Mouse (Mus musculus) kidney, embryonic 16.5 days (tissue): ENCODE measurements around the gene Psapl1. TPM values are rescaled to one million over a fixed set of nuclear protein-coding genes. Genes with fewer than 3 reads are reported as not detected.
A peak's percentile ranks its signal among the peaks of the same experiment; 100 is the strongest.

Source experiments
- ATAC-seq: fragments of 200-750 bp; cut with Nextera tagmentation; 2 replicates; pipeline ENCODE4 v1.8.0; 2017; ENCODE audit warnings: moderate TSS enrichment; ENCODE audit not compliant: low FRiP score, low TSS enrichment
- H3K27ac ChIP-seq: fragments of 300-500 bp; sonication (generic); 2 replicates; pipeline ENCODE4 v1.5.1; 2014; ENCODE audit warnings: low read length
- H3K27me3 ChIP-seq: fragments of 300-500 bp; sonication (generic); 2 replicates; pipeline ENCODE4 v1.6.1; 2014; ENCODE audit warnings: low read length, control low read depth, mixed read lengths; ENCODE audit not compliant: insufficient read depth
- H3K36me3 ChIP-seq: fragments of 300-500 bp; sonication (generic); 2 replicates; pipeline ENCODE4 v1.6.1; 2014; ENCODE audit warnings: low read length, control low read depth, mixed read lengths; ENCODE audit not compliant: insufficient read depth
- H3K4me1 ChIP-seq: fragments of 300-500 bp; sonication (generic); 2 replicates; pipeline ENCODE4 v1.6.1; 2014; ENCODE audit warnings: low read length, control low read depth, mixed read lengths; ENCODE audit not compliant: insufficient read depth
- H3K4me2 ChIP-seq: fragments of 300-500 bp; sonication (generic); replicated peaks from 2 replicates; pipeline ENCODE4 v1.6.1; 2014; ENCODE audit warnings: low read depth, low read length
- H3K4me3 ChIP-seq: fragments of 300-500 bp; sonication (generic); 2 replicates; pipeline ENCODE4 v1.5.1; 2014; ENCODE audit warnings: mild to moderate bottlenecking, low read length
- H3K9ac ChIP-seq: fragments of 300-500 bp; sonication (generic); replicated peaks from 2 replicates; pipeline ENCODE4 v1.6.1; 2014; ENCODE audit warnings: low read length
- H3K9me3 ChIP-seq: fragments of 300-500 bp; sonication (generic); 2 replicates; pipeline ENCODE4 v1.6.1; 2016; ENCODE audit warnings: low read length, control low read depth
- WGBS: fragments of 180-500 bp; shearing (Covaris S2); extraction: QIAGEN DNeasy Blood & Tissue Kit; methylation state at CpG from one replicate; pipeline ENCODE4 v1.1.7; 2014; 5-methylcytosine and 5-hydroxymethylcytosine counted together
- polyA plus RNA-seq: library from polyadenylated mRNA; unstranded; fragments of >200 nt; fragmentation: Nextera tagmentation; extraction: Ambion mirVana; gene quantifications from 2 replicates; pipeline ENCODE4 v1.2.1, GENCODE M21; 2015

The Psapl1 gene
- polyA plus RNA-seq, 1 experiment from 2014 or later, result 0.42 TPM

GRCm38 (mm10) chr5:36178785-36179184 is 25.0 kb upstream of the Psapl1 start:
- 88% methylated on average over 3 of the region's 3 CpGs for WGBS
- ATAC-seq, result no peak
- Histone ChIP-seq H3K27me3 (no peaks in the 10 kb centered on the region), H3K27ac (no peak overlapping the region), H3K4me2 (no peak overlapping the region), H3K4me3 (no peak overlapping the region), H3K9ac (no peak overlapping the region), H3K4me1 (no peaks in the 10 kb centered on the region), H3K9me3 (no peaks in the 10 kb centered on the region), H3K36me3 (no peaks in the 10 kb centered on the region)

- Histone ChIP-seq H3K4me1 (no peaks in the 10 kb centered on the region), H3K4me3 (no peak overlapping the region), H3K36me3 (no peaks in the 10 kb centered on the region), H3K9ac (no peak overlapping the region), H3K9me3 (no peaks in the 10 kb centered on the region), H3K4me2 (no peak overlapping the region), H3K27me3 (no peaks in the 10 kb centered on the region), H3K27ac (no peak overlapping the region)
- no peak for ATAC-seq
- WGBS, result 85% methylated on average over 5 of the region's 5 CpGs
These were observed 24.1 kb upstream of the Psapl1 start for GRCm38 (mm10) chr5:36179708-36180107.

- no peaks in the 10 kb centered on the region for H3K27me3 ChIP-seq
- no peak overlapping the region for H3K27ac ChIP-seq
- H3K9me3 ChIP-seq, result no peaks in the 10 kb centered on the region
- WGBS, result 72% methylated on average over 7 of the region's 7 CpGs
- H3K36me3 ChIP-seq, result no peaks in the 10 kb centered on the region
- no peak overlapping the region for H3K4me3 ChIP-seq
- H3K4me2 ChIP-seq, result no peak overlapping the region
- no peak overlapping the region for H3K9ac ChIP-seq
- no peak for ATAC-seq
- H3K4me1 ChIP-seq, result no peaks in the 10 kb centered on the region
These were observed 21.5 kb upstream of the Psapl1 start for GRCm38 (mm10) chr5:36182326-36182725.

GRCm38 (mm10) chr5:36186294-36187053 is 17.3 kb upstream of the Psapl1 start:
- Histone ChIP-seq H3K4me3 (no peak overlapping the region), H3K9ac (no peak overlapping the region), H3K27ac (no peak overlapping the region), H3K36me3 (no peaks in the 10 kb centered on the region), H3K4me1 (no peaks in the 10 kb centered on the region), H3K9me3 (no peaks in the 10 kb centered on the region), H3K27me3 (no peaks in the 10 kb centered on the region), H3K4me2 (no peak overlapping the region)
- WGBS, result 44% methylated on average over 8 of the region's 8 CpGs
- ATAC-seq, result 0 out of 2 replicates have a peak, but pooled peaks have one; percentile 32

GRCm38 (mm10) chr5:36188310-36188709 is 15.5 kb upstream of the Psapl1 start:
- Histone ChIP-seq H3K27ac (no peak overlapping the region), H3K4me1 (no peaks in the 10 kb centered on the region), H3K9ac (no peak overlapping the region), H3K9me3 (no peaks in the 10 kb centered on the region), H3K4me2 (no peak overlapping the region), H3K27me3 (no peaks in the 10 kb centered on the region), H3K4me3 (no peak overlapping the region), H3K36me3 (no peaks in the 10 kb centered on the region)
- ATAC-seq, result no peak
- 62% methylated on average over 4 of the region's 4 CpGs for WGBS

- Histone ChIP-seq H3K9me3 (no peaks in the 10 kb centered on the region), H3K27ac (no peak overlapping the region), H3K4me2 (no peak overlapping the region), H3K4me1 (peaks cover 6% of the 10 kb centered on the region; the same call in 1 of the 2 replicates), H3K36me3 (no peaks in the 10 kb centered on the region), H3K4me3 (no peak overlapping the region), H3K9ac (no peak overlapping the region), H3K27me3 (no peaks in the 10 kb centered on the region)
- WGBS, result 84% methylated on average over 4 of the region's 4 CpGs
- no peak for ATAC-seq
These were observed 12.5 kb upstream of the Psapl1 start for GRCm38 (mm10) chr5:36191285-36191684.

GRCm38 (mm10) chr5:36191876-36192275 is 11.9 kb upstream of the Psapl1 start:
- no peak for ATAC-seq
- Histone ChIP-seq H3K9ac (no peak overlapping the region), H3K4me1 (peaks cover 6% of the 10 kb centered on the region; the same call in 1 of the 2 replicates), H3K4me2 (no peak overlapping the region), H3K4me3 (no peak overlapping the region), H3K9me3 (no peaks in the 10 kb centered on the region), H3K36me3 (no peaks in the 10 kb centered on the region), H3K27ac (no peak overlapping the region), H3K27me3 (no peaks in the 10 kb centered on the region)
- WGBS, result 94% methylated on average over 3 of the region's 3 CpGs

GRCm38 (mm10) chr5:36192677-36193076 is 11.1 kb upstream of the Psapl1 start:
- Histone ChIP-seq H3K27me3 (no peaks in the 10 kb centered on the region), H3K36me3 (no peaks in the 10 kb centered on the region), H3K9ac (no peak overlapping the region), H3K9me3 (no peaks in the 10 kb centered on the region), H3K4me2 (no peak overlapping the region), H3K4me3 (no peak overlapping the region), H3K4me1 (peaks cover 6% of the 10 kb centered on the region; the same call in 1 of the 2 replicates), H3K27ac (no peak overlapping the region)
- WGBS, result 62% methylated on average over 2 of the region's 2 CpGs
- ATAC-seq, result no peak

GRCm38 (mm10) chr5:36194631-36195030 is 9.2 kb upstream of the Psapl1 start:
- Histone ChIP-seq H3K4me3 (no peak overlapping the region), H3K36me3 (no peaks in the 10 kb centered on the region), H3K4me1 (peaks cover 6% of the 10 kb centered on the region; the same call in 1 of the 2 replicates), H3K4me2 (no peak overlapping the region), H3K27me3 (no peaks in the 10 kb centered on the region), H3K27ac (no peak overlapping the region), H3K9ac (no peak overlapping the region), H3K9me3 (no peaks in the 10 kb centered on the region)
- ATAC-seq, result no peak
- 59% methylated on average over 3 of the region's 4 CpGs for WGBS

- WGBS, result 87% methylated on average over 4 of the region's 4 CpGs
- Histone ChIP-seq H3K4me3 (no peak overlapping the region), H3K27me3 (no peaks in the 10 kb centered on the region), H3K4me1 (peaks cover 6% of the 10 kb centered on the region; the same call in 1 of the 2 replicates), H3K9me3 (no peaks in the 10 kb centered on the region), H3K27ac (no peak overlapping the region), H3K4me2 (no peak overlapping the region), H3K36me3 (no peaks in the 10 kb centered on the region), H3K9ac (no peak overlapping the region)
- no peak for ATAC-seq
These were observed 8.4 kb upstream of the Psapl1 start for GRCm38 (mm10) chr5:36195436-36195835.
